Mouse (Mus musculus): ENCODE measurements around the gene 5031439G07Rik. TPM values are rescaled to one million over a fixed set of nuclear protein-coding genes. Genes with fewer than 3 reads are reported as not detected.

The 5031439G07Rik gene
- total and polyA plus RNA-seq, 3 experiments: 19.6 to 61.0 TPM; not detected in 1

DNA sequence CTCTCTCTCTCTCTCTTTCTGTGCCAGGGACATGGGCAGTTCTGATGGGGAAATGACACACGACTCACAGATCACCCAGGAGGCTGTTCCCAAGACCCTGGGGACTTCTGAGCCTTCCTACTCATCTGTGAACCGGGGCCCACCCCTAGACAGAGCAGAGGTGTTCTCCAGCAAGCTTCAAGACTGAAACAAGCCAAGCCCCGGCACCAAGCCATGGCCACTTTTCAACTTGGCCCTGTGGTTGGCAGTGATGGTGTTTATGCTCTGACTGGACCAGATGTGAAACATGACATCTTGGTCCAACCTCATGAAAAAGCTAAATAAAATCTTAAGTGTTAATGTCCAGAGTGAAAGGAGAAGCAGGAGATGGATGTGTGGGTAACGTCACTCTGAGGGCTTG lies 33.9 kb upstream of the 5031439G07Rik start:
- no peaks in the 10 kb centered on the region for H3K36me3 ChIP-seq (ENCODE audit: control insufficient read depth in 1 of 2, insufficient read depth in 2 of 2, low read length in 2 of 2)
- H3K79me2 ChIP-seq (ENCODE audit: control insufficient read depth, insufficient read depth, low read length, poor library complexity): no peaks in the 10 kb centered on the region
- DNase-seq (ENCODE audit: low read depth, low spot score): no peak
- H3K4me1 ChIP-seq (ENCODE audit: control insufficient read depth in 1 of 2, insufficient read depth in 2 of 2, low read length in 2 of 2): no peaks in the 10 kb centered on the region
- no peak overlapping the region for H3K9ac ChIP-seq (ENCODE audit: control insufficient read depth, low read depth, low read length, poor library complexity, severe bottlenecking)
- no peak overlapping the region for H3K27ac ChIP-seq (ENCODE audit: control insufficient read depth, low read depth, low read length)
- no peak overlapping the region for H3K4me3 ChIP-seq (ENCODE audit: control insufficient read depth in 1 of 2, insufficient read depth in 1 of 2, low read depth in 2 of 2, low read length in 2 of 2)
- H3K27me3 ChIP-seq (ENCODE audit: control insufficient read depth in 1 of 2, insufficient read depth in 2 of 2, low read length in 2 of 2): no peaks in the 10 kb centered on the region
- TF ChIP-seq JUND (IDR thresholded peaks at IDR 0.05; ENCODE audit: low read depth, low read length) (no peak), EP300 (IDR thresholded peaks at IDR 0.05; ENCODE audit: low read depth in 1 of 2, low read length in 2 of 2) (no peak), SIN3A (IDR thresholded peaks at IDR 0.05; ENCODE audit: low read length) (no peak), POLR2AphosphoS2 (IDR thresholded peaks at IDR 0.05; ENCODE audit: low read length) (no peak), MAX (IDR thresholded peaks at IDR 0.05; ENCODE audit: low read length) (no peak), USF2 (IDR thresholded peaks at IDR 0.05; ENCODE audit: borderline replicate concordance in 1 of 2, insufficient read depth in 1 of 2, low read depth in 1 of 2, low read length in 2 of 2) (no peak), MYB (IDR thresholded peaks at IDR 0.05; ENCODE audit: low read depth, low read length) (no peak)
- H3K9me3 ChIP-seq (replicated peaks; ENCODE audit: insufficient read depth, low read length): no peaks in the 10 kb centered on the region

DNA sequence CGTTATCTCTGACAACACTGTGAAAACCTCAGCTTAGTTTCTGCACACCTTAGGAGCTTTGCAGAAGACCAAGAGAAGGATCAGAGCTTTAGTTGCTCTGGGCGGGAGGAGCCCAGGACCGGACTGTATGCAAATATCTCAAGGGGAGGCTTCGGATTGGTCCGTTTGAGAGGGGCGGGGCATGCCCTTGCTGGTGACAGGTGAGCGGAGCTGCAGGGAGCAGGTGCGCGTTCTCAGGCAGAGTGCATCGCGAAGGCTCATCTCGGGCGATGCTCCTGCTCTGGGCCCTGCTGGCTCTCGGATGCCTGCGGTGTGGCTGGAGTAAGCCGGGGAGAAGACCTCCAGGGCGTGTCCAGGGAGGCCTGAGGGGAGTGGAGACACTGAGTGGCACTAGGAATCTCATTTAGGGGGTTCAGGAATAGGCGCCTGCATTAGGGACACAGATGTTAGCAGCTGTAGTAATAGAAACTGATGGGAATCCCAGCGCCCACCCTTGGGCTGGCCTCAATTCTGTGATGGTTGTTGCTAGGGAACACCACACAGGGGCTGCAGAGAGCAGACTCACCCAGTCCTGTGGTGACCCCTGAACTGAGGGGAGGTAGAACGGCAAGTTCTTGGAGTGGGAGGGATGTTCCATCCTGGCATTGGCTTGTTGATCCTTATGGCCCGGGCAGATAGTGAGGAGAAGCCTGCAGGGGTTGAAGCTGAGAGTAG lies 28.8 kb upstream of the 5031439G07Rik start, which contains the start of gene Upk3a:
TSS of gene Upk3a (plus strand) at position 191 of the 714 bp plus-strand sequence.
- Histone ChIP-seq H3K79me2 (ENCODE audit: control insufficient read depth, insufficient read depth, low read length, poor library complexity) (no peaks in the 10 kb centered on the region), H3K36me3 (ENCODE audit: control insufficient read depth in 1 of 2, insufficient read depth in 2 of 2, low read length in 2 of 2) (no peaks in the 10 kb centered on the region), H3K9me3 (replicated peaks; ENCODE audit: insufficient read depth, low read length) (no peaks in the 10 kb centered on the region), H3K27me3 (ENCODE audit: control insufficient read depth in 1 of 2, insufficient read depth in 2 of 2, low read length in 2 of 2) (no peaks in the 10 kb centered on the region; a peak in 1 of 4 replicates), H3K4me3 (ENCODE audit: control insufficient read depth in 1 of 2, insufficient read depth in 1 of 2, low read depth in 2 of 2, low read length in 2 of 2) (no peak within 1 kb of the TSS), H3K9ac (ENCODE audit: control insufficient read depth, low read depth, low read length, poor library complexity, severe bottlenecking) (no peak within 1 kb of the TSS), H3K27ac (ENCODE audit: control insufficient read depth, low read depth, low read length) (no peak within 1 kb of the TSS), H3K4me1 (ENCODE audit: control insufficient read depth in 1 of 2, insufficient read depth in 2 of 2, low read length in 2 of 2) (no peaks in the 10 kb centered on the region)
- TF ChIP-seq TCF12 (IDR thresholded peaks at IDR 0.05; ENCODE audit: low read depth, low read length): no peak
- TF ChIP-seq MEF2A (IDR thresholded peaks at IDR 0.05; ENCODE audit: extremely low read depth, insufficient replicate concordance, low read depth, low read length, poor library complexity, severe bottlenecking): no peak
- TF ChIP-seq NRF1 (IDR thresholded peaks at IDR 0.05; ENCODE audit: insufficient read depth, low read depth, low read length, poor library complexity, severe bottlenecking): no peak
- TF ChIP-seq MYB (IDR thresholded peaks at IDR 0.05; ENCODE audit: low read depth, low read length): no peak
- TF ChIP-seq TAL1 (IDR thresholded peaks at IDR 0.05; ENCODE audit: low read length): no peak
- TF ChIP-seq SIN3A (IDR thresholded peaks at IDR 0.05; ENCODE audit: low read length): no peak
- TF ChIP-seq E2F4 (IDR thresholded peaks at IDR 0.05; ENCODE audit: borderline replicate concordance, low read depth, low read length): no peak
- TF ChIP-seq UBTF (IDR thresholded peaks at IDR 0.05; ENCODE audit: borderline replicate concordance, insufficient read depth, low read depth, low read length): no peak
- no peak for TF ChIP-seq BHLHE40 (IDR thresholded peaks at IDR 0.05; ENCODE audit: borderline replicate concordance, low read depth, low read length)
- TF ChIP-seq RCOR1 (IDR thresholded peaks at IDR 0.05; ENCODE audit: low read depth, low read length): no peak
- TF ChIP-seq USF1 (IDR thresholded peaks at IDR 0.05; ENCODE audit: low read depth, low read length): no peak
- no peak for TF ChIP-seq CTCF (IDR thresholded peaks at IDR 0.05 in 2 of 3, conservative IDR thresholded peaks at IDR 0.05 in 1 of 3; ENCODE audit: control insufficient read depth in 1 of 3, insufficient read depth in 1 of 3, low read depth in 2 of 3, low read length in 3 of 3, poor library complexity in 1 of 3, severe bottlenecking in 1 of 3)
- no peak for TF ChIP-seq MYC (IDR thresholded peaks at IDR 0.05; ENCODE audit: low read depth, low read length)
- no peak for TF ChIP-seq ZMIZ1 (IDR thresholded peaks at IDR 0.05; ENCODE audit: low read depth, low read length)
- TF ChIP-seq CHD2 (IDR thresholded peaks at IDR 0.05; ENCODE audit: low read length): no peak
- no peak for TF ChIP-seq KAT2A (conservative IDR thresholded peaks at IDR 0.05; ENCODE audit: low read depth, low read length)
- no peak for TF ChIP-seq USF2 (IDR thresholded peaks at IDR 0.05; ENCODE audit: borderline replicate concordance in 1 of 2, insufficient read depth in 1 of 2, low read depth in 1 of 2, low read length in 2 of 2)
- no peak for TF ChIP-seq MAX (IDR thresholded peaks at IDR 0.05; ENCODE audit: low read length)
- no peak for DNase-seq (ENCODE audit: low read depth, low spot score)

All from MEL (cell line).